Mouse (Mus musculus) heart, postnatal 4 days (tissue): ENCODE data around the gene Ppp1r9b. TPM values are rescaled to one million over a fixed set of nuclear protein-coding genes. Genes with fewer than 3 reads are reported as not detected.

Experiments
- DNase-seq: peaks from one replicate; pipeline ENCODE4 v3.0.0; 2021
- total RNA-seq, 2 experiments: library from RNA; stranded (reverse); gene quantifications; 2 replicates each; pipeline ENCODE4 v1.2.3; 2021

Gene Ppp1r9b
- total RNA-seq, 2 experiments from 2014 or later: 45.3 to 46.3 TPM

GRCm38 (mm10) chr11:95023481-95023880, 32.6 kb downstream of the Ppp1r9b start:
- no peak for DNase-seq

- DNase-seq: no peak
These were observed 33.8 kb downstream of the Ppp1r9b start for GRCm38 (mm10) chr11:95024439-95025184.

- no peak for DNase-seq
These were observed 34.6 kb downstream of the Ppp1r9b start for GRCm38 (mm10) chr11:95025227-95026012.

- no peak for DNase-seq
These were observed 35.3 kb downstream of the Ppp1r9b start for GRCm38 (mm10) chr11:95026090-95026542.

- DNase-seq: no peak
These were observed 36.0 kb downstream of the Ppp1r9b start for GRCm38 (mm10) chr11:95026849-95027248.

GRCm38 (mm10) chr11:95027850-95028470, 37.1 kb downstream of the Ppp1r9b start:
- no peak for DNase-seq

GRCm38 (mm10) chr11:95032945-95033344, 42.1 kb downstream of the Ppp1r9b start:
- DNase-seq: no peak

GRCm38 (mm10) chr11:95033617-95034016, 42.8 kb downstream of the Ppp1r9b start:
- no peak for DNase-seq

GRCm38 (mm10) chr11:95034902-95035301, 44.1 kb downstream of the Ppp1r9b start:
- no peak for DNase-seq

GRCm38 (mm10) chr11:95036521-95036920, 45.7 kb downstream of the Ppp1r9b start:
- DNase-seq: no peak

GRCm38 (mm10) chr11:95037306-95037705, 46.5 kb downstream of the Ppp1r9b start:
- DNase-seq: no peak

- DNase-seq: no peak
These were observed 47.5 kb downstream of the Ppp1r9b start for GRCm38 (mm10) chr11:95038156-95038817.

- DNase-seq: no peak
These were observed 48.2 kb downstream of the Ppp1r9b start for GRCm38 (mm10) chr11:95038818-95039655.

GRCm38 (mm10) chr11:95039766-95040165, 48.9 kb downstream of the Ppp1r9b start:
- no peak for DNase-seq

- DNase-seq: peak; percentile 82
These were observed 49.8 kb downstream of the Ppp1r9b start for GRCm38 (mm10) chr11:95040491-95041138.

- DNase-seq: peak; percentile 96
These were observed 50.3 kb downstream of the Ppp1r9b start, which contains the start of gene Pdk2 for GRCm38 (mm10) chr11:95041139-95041609. Gene Pdk2, minus strand, starts transcription at chr11:95041354.

GRCm38 (mm10) chr11:95042096-95042495, 51.3 kb downstream of the Ppp1r9b start:
- DNase-seq: peak; percentile 88

- DNase-seq: no peak
These were observed 52.2 kb downstream of the Ppp1r9b start for GRCm38 (mm10) chr11:95043060-95043459.

- DNase-seq: no peak
These were observed 52.8 kb downstream of the Ppp1r9b start for GRCm38 (mm10) chr11:95043608-95044007.

GRCm38 (mm10) chr11:95044185-95044870, 53.5 kb downstream of the Ppp1r9b start:
- DNase-seq: no peak
